Mouse (Mus musculus): ENCODE data around the gene Evx1. TPM values are rescaled to one million over a fixed set of nuclear protein-coding genes. Genes with fewer than 3 reads are reported as not detected.

Evx1 gene
- not detected for polyA plus RNA-seq (2014; fragmentation: Illumina TruSeq; extraction: RNeasy Lipid Tissue Mini Kit (QIAGEN cat#74804); ENCODE audit: low read depth, low replicate concordance)

DNA sequence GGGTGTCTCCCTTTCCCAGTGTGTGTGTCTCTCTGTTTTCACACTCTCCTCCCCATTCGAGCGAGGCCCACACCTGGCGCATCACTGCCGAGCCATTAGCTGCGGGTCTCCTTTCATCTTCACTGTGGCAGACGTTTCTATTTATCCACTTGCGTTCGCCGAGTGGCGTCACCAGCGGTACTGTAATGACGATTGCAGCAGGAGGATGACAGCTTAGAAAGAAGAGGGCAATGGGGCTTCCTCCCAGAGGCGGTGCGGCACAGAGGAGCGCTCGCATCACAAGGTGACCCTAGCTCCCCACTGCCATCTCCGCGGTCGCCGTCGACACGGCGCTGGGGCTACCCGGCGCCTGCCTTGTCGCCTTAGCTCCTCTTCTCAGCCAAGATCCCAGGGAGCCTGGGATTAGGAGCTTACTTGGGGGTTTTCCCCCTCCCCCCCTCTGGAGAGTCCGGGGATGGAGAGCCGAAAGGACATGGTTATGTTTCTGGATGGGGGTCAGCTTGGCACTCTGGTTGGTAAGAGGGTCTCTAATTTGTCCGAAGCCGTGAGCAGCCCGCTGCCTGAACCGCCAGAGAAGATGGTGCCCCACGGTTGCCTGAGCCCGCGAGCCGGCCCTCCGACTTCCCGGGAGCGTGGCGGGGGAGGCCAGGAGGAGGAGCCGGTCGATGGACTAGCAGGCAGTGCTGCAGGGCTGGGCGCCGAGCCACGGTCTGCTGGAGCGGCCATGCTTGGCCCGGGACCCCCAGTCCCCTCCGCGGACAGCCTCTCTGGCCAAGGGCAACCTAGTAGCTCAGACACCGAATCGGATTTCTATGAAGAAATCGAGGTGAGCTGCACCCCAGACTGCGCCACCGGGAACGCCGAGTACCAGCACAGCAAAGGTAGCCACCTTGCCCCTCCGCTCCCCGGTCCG lies at the start of gene Evx1:
TSS of gene Evx1 (plus strand) at position 108 of the 913 bp plus-strand sequence.

Other genes with a start within 250 kb of the Evx1 start
- gene Hoxa1, start 155.2 kb upstream of the Evx1 start, polyA plus RNA-seq (2014; fragmentation: Illumina TruSeq; extraction: RNeasy Lipid Tissue Mini Kit (QIAGEN cat#74804); ENCODE audit: low read depth, low replicate concordance), result 0.93 TPM
- gene Hoxa2, start 148.7 kb upstream of the Evx1 start, polyA plus RNA-seq (2014; fragmentation: Illumina TruSeq; extraction: RNeasy Lipid Tissue Mini Kit (QIAGEN cat#74804); ENCODE audit: low read depth, low replicate concordance), result 1.5 TPM
- gene 5730596B20Rik, start 136.0 kb upstream of the Evx1 start, polyA plus RNA-seq (2014; fragmentation: Illumina TruSeq; extraction: RNeasy Lipid Tissue Mini Kit (QIAGEN cat#74804); ENCODE audit: low read depth, low replicate concordance), result not detected
- gene Hoxa4, start 121.7 kb upstream of the Evx1 start, polyA plus RNA-seq (2014; fragmentation: Illumina TruSeq; extraction: RNeasy Lipid Tissue Mini Kit (QIAGEN cat#74804); ENCODE audit: low read depth, low replicate concordance), result 0.47 TPM
- 11.8 TPM for gene Hoxa5, start 108.9 kb upstream of the Evx1 start, polyA plus RNA-seq (2014; fragmentation: Illumina TruSeq; extraction: RNeasy Lipid Tissue Mini Kit (QIAGEN cat#74804); ENCODE audit: low read depth, low replicate concordance)
- gene Hoxa6, start 104.8 kb upstream of the Evx1 start, polyA plus RNA-seq (2014; fragmentation: Illumina TruSeq; extraction: RNeasy Lipid Tissue Mini Kit (QIAGEN cat#74804); ENCODE audit: low read depth, low replicate concordance), result not detected
- gene Hoxa3, start 100.2 kb upstream of the Evx1 start, polyA plus RNA-seq (2014; fragmentation: Illumina TruSeq; extraction: RNeasy Lipid Tissue Mini Kit (QIAGEN cat#74804); ENCODE audit: low read depth, low replicate concordance), result 3.1 TPM
- gene Gm28308, start 100.2 kb upstream of the Evx1 start, polyA plus RNA-seq (2014; fragmentation: Illumina TruSeq; extraction: RNeasy Lipid Tissue Mini Kit (QIAGEN cat#74804); ENCODE audit: low read depth, low replicate concordance), result not detected
- gene Hoxa7, start 91.6 kb upstream of the Evx1 start, polyA plus RNA-seq (2014; fragmentation: Illumina TruSeq; extraction: RNeasy Lipid Tissue Mini Kit (QIAGEN cat#74804); ENCODE audit: low read depth, low replicate concordance), result 9.6 TPM
- gene Hoxa9, start 82.4 kb upstream of the Evx1 start, polyA plus RNA-seq (2014; fragmentation: Illumina TruSeq; extraction: RNeasy Lipid Tissue Mini Kit (QIAGEN cat#74804); ENCODE audit: low read depth, low replicate concordance), result 1.1 TPM
- 1.0 TPM for gene Hoxa10, start 72.6 kb upstream of the Evx1 start, polyA plus RNA-seq (2014; fragmentation: Illumina TruSeq; extraction: RNeasy Lipid Tissue Mini Kit (QIAGEN cat#74804); ENCODE audit: low read depth, low replicate concordance)
- gene Hoxa11, start 67.7 kb upstream of the Evx1 start, polyA plus RNA-seq (2014; fragmentation: Illumina TruSeq; extraction: RNeasy Lipid Tissue Mini Kit (QIAGEN cat#74804); ENCODE audit: low read depth, low replicate concordance), result not detected
- not detected for gene Hoxa13, start 52.6 kb upstream of the Evx1 start, polyA plus RNA-seq (2014; fragmentation: Illumina TruSeq; extraction: RNeasy Lipid Tissue Mini Kit (QIAGEN cat#74804); ENCODE audit: low read depth, low replicate concordance)